Mouse (Mus musculus) CD4-positive, CD25-positive, alpha-beta regulatory T cell, adult 4 months (primary cell): Measurements from ENCODE around the gene Pdxp. TPM values are rescaled to one million over a fixed set of nuclear protein-coding genes. Genes with fewer than 3 reads are reported as not detected.
"Not testable (repeated sequence)": the region's sequence is repeated elsewhere in the genome, so short reads cannot be mapped to it uniquely, and the experiment has no call there.

Experiments used
- ATAC-seq: one replicate; pipeline ENCODE4 v1.8.0; 2017
- polyA plus RNA-seq, 2 experiments: library from polyadenylated mRNA; unstranded; fragments of 100-300 nt; shearing (Covaris generic); gene quantifications; one replicate each; pipeline ENCODE4 v1.2.1; 2017

The Pdxp gene
- polyA plus RNA-seq = 1 to 10 TPM; 2.3 to 2.7 TPM

GRCm38 (mm10) chr15:78913632-78914090 lies at the start of gene Pdxp:
Pdxp (plus strand) TSS chr15:78913919.
- ATAC-seq = peak; percentile 92

GRCm38 (mm10) chr15:78868398-78868797 lies 45.3 kb upstream of the Pdxp start:
- ATAC-seq = no peak

DNA sequence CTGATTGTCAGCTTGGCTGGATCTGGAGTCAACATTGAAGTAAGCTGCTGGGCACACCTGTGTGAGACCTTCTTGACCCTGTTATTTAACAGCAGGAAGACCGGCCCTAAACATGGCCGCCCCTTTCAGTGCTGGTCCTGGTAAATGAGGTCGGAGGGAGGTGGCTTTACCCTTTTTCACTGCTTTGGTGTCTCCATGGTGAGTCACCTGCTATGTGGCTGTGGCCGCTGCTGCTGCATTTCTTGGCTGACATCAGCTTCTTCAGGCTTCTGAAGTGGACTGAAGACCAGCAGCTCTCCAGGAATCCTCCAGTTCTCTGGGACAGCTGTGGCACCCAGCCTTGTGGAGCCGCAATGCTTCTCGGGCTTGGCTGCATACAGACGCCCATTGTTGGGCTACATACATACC lies 44.9 kb upstream of the Pdxp start:
- no peak for ATAC-seq

- ATAC-seq = peak; percentile 70
These were observed 43.9 kb upstream of the Pdxp start for GRCm38 (mm10) chr15:78869775-78870174.

- no peak for ATAC-seq
These were observed 41.6 kb upstream of the Pdxp start for GRCm38 (mm10) chr15:78872021-78872608.

GRCm38 (mm10) chr15:78873803-78874435 lies 39.8 kb upstream of the Pdxp start:
- ATAC-seq = no peak

DNA sequence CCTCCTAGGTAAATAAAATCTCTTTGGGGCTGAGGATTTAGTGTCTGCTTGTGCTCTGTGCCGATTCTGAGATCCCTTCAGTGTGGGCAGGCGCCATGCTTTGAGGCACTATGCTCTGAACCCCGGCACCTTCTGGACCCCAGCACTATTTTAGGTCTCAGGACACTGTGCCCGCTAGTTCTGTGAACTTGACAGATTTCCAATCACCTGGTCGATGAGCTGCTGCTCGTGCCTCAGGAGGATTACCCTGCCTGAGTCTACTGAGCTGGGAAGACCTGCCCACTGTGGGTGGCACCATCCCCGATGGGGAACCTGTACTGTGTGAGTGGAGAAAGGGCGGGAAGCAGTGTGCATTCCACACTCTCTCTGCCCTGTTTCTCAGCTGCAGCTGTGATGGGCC lies 38.7 kb upstream of the Pdxp start:
- ATAC-seq = no peak

- no peak for ATAC-seq
These were observed 38.2 kb upstream of the Pdxp start for GRCm38 (mm10) chr15:78875537-78875936.

- ATAC-seq = peak; percentile 27
These were observed 37.4 kb upstream of the Pdxp start for GRCm38 (mm10) chr15:78876258-78876696.

- ATAC-seq = peak; percentile 87
These were observed 36.5 kb upstream of the Pdxp start, which contains the start of gene Gga1 for GRCm38 (mm10) chr15:78876991-78877809. Gga1 (plus strand) TSS chr15:78877190.

DNA sequence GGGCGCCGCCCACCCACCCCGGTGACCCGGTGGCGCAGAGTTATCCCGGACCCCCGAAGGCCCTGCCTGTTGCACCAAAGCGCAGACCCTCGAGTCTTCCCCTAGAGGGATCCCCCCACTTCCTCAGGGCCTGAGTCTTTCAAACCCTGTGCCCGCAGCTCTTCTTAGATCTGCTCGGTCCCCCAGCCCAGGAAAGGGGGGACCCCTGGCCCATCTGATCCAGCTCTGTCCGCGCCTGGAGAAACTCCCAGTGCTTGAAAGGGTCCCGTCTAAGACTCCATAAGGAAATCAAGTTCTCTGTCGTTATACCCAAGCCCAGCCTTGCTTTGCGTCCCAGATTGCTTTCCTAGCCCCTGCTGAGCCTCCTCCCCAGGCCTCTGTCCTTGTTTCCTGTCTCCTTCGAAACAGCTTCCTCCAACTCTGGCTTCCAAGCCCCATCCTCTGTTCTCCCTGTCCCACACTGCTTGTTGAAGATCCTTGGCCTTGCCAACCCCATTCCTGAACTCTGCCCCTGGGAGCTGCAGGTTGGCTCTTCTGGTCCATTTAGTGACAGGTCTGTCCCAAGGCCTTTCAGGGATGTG lies 35.8 kb upstream of the Pdxp start:
- ATAC-seq = no peak

DNA sequence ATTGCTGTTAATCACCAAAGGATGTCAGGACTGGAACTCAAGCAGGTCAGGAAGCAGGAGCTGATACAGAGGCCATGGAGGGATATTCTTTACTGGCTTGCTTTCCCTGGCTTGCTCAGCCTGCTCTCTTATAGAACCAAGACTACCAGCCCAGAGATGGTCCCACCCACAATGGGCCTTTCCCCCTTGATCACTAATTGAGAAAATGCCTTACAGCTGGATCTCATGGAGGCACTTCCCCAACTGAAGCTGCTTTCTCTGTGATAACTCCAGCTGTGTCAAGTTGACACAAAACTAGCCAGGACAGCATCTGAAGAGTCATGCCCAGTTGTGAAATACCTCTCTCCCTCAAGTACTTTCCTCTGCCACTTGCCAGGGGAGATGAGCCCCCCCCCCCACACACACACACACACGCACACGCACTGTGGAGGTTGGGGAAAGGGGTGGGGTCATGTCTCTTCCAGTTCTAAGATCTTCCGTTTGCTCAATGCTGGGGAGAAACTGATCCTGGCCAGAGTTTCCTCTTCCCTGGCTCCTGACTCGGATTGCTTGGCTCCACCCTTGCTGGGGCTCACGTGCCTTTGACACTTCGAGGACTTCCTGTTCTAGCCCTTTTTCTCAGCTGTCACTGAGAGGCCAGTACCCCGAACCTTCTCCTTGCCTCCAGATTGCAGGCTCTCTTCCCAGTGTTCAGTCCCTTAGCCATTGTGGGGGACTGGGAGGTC lies 34.8 kb upstream of the Pdxp start:
- not testable (repeated sequence) for ATAC-seq

DNA sequence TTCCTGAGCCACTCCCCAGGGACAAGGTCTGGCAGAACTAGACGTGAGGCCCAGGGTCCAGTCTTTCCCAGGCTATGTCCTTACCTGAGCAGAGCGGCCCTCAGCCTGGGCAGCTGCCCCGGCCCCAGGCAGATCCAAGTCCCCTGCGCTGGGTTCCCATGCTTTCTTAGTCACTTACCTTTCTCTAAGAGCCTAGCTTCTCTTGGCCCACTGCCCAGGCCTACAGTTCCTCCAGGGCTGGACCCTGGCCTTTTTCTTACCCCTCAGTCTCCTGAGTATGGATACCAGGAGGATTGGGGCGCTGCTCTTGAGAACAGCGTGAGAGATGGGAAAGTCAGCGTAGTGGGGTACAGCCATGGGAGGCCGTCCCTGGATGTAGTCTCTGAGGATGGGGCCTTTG lies 33.3 kb upstream of the Pdxp start:
- no peak for ATAC-seq

DNA sequence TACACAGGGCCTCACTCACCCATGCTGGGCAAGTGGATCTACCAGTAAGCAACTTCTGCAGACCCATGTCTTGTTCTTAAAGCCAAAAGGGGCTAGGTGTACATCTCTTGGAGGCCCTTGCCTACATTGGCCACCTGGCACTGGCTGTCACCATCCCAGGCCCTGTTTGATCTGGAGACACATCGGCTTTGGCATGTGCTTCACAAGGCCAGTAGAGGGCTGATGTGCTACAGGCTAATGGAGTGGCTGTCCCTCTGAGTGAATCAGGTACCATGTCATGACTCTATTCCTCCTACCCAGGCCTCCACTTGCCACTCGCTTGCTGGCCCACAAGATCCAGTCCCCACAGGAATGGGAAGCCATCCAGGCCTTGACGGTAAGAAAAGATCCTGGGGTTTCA lies 31.9 kb upstream of the Pdxp start:
- no peak for ATAC-seq

DNA sequence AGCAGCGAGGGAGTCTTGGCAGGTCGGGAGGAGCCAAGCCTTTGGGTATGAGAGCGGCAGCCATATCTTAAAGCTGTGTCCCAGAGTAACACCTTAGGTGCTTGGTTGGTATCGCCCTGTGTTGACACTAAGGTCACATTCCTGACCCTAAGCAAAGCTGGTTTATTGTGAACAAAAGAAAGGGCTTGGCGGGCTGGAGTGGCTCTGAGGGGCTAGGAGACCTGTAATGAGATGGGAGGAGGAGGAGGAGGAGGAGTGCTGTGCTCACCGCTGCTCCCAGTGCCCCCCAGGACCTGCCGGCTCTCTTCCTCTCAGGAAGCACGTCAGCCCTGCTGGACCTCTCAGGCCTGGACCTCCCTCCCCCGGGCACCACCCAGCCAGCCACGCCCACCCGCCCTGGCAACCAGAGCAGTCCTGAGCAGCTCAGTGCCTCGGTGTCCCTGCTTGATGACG lies 24.3 kb upstream of the Pdxp start:
- no peak for ATAC-seq

GRCm38 (mm10) chr15:78892440-78892839 lies 21.3 kb upstream of the Pdxp start:
- ATAC-seq = no peak

DNA sequence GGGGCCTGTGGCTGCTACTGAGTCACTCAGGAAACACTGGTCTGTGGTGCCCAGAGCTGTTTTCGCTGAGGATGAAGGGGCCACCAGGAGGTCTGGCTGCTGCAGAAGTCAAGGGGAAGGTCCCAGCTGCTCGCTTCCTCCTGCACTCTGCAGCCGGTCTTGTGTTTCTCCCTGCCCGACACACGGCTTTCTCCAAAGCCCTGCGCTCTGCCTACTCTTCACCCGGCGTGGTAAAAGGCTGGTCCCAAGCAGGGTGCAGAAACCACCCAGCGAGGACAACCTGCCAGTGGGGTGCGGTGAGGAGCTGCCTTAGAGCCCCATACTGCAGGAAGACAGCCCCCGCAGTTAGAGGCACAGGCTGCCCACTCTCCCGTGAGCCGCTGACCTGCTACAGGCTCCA lies 19.0 kb upstream of the Pdxp start:
- peak; percentile 18 for ATAC-seq

GRCm38 (mm10) chr15:78895741-78896140 lies 18.0 kb upstream of the Pdxp start:
- ATAC-seq = no peak

DNA sequence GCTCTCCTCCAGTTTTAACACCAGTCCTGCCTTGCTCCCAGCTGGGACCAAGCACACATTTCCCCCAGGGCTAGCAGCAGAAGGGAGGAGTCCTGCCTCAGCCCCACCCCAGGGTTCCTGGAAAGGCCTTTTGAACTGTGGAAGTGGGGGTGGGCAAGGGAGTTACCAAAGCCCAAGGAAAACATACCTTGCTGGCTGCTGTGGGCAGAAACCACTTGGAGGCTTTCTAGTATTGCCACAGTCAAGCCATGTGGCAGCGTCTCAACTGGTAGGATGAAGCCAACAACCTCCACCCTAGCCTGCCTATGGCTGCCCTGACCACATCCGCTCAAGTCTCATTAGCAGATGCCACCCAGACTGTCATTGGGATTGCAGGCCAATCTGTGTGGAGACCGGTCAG lies 17.6 kb upstream of the Pdxp start:
- peak; percentile 55 for ATAC-seq

DNA sequence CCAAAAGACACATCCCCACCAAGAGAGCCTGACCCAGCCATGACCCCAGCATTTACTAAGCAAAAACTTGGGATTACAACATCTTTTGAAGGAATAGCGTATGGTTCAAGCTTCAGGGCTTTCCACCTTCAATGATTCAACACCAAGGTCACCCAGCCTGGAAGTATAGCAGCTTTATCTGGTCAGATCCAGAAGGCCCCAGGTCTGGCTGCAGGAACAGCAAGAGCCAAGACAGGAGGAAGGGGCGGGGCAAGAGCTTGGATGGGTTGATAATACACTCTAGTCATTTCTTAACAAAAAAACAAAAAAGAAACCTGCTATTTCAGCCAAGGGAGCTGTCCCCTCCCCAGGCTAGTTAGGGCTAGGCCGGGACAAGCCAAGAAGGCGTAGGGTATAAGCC lies 16.2 kb upstream of the Pdxp start:
- no peak for ATAC-seq

DNA sequence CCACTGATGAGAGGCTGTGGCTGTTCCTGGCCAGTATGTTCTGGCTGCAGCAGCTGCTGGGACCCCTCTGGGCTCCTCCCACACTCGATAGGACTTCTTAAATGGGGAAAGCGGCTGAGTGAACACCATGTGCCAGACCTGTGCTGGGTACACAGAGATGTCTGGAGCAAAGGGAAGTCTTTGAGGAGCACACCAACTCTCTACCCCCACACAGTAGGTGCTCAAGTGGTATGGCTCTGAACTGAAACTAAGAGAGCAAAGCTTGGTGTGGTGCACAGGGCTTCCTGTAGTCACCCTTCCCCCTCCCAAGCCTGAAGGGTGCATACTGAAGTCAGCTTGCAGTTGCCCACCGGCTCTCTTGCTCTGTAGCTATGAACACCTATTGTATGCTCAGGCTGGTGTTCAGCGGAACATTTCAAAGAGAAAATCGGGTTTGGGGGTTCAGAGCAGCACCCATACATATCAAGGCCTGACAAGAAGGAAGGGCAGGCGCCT lies 15.2 kb upstream of the Pdxp start:
- ATAC-seq = peak; percentile 67

DNA sequence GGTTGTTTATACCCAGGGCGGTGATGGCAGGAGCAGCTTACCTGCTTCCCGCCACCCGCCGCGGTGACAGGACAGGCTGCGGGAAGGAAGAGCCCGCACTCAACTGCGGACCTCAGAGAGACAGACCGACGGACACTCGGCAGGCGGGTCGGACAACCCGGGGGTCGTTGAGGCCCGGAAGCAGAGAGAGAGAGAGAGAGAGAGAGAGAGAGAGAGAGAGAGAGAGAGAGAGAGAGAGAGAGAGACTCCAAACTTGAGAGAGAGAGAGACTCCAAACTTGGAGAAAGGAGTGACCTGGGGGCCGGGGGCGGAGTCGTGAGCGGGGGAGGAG lies 14.3 kb upstream of the Pdxp start, which contains the start of gene Gm49510:
Gene Gm49510, plus strand, starts transcription at position 259 of the 331 bp plus-strand sequence.
- no peak for ATAC-seq
